Mouse (Mus musculus) testis, adult 2 months (tissue): ENCODE results near the gene Cdc42ep2.

Source experiments
- CTCF ChIP-seq: fragments of 200-500 bp; IDR thresholded peaks from 2 replicates; pipeline ENCODE4 v1.5.1; 2012; ENCODE audit warnings: low read depth, mild to moderate bottlenecking, inconsistent platforms, low read length, moderate library complexity; ENCODE audit not compliant: control insufficient read depth, insufficient read depth, insufficient replicate concordance
- POLR2A ChIP-seq: fragments of 200-500 bp; IDR thresholded peaks from 2 replicates; pipeline ENCODE4 v1.6.1; 2012; ENCODE audit warnings: low read depth, mild to moderate bottlenecking, inconsistent platforms, low read length, moderate library complexity; ENCODE audit not compliant: control insufficient read depth

DNA sequence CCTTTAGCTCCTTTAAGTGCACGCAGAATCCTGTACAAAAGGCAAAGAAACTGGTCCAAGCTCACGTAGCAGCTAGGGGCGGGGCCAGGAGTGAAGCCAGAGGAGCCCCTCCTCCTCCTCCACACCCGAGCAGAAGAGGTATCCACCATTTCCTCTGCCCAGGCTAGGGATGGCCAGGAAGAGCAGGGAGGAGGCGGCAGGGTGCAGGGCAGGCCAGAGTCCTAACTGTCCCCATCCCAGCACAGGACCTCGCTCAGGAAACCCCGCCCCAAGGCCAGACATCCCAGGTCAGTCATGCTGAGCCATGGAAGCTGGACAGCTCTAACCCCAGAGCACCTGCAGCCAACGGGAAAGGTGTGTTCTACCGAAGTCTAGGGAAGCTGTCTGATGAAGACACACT lies 2.9 kb downstream of the Cdc42ep2 start:
- no peak for TF ChIP-seq CTCF
- TF ChIP-seq POLR2A = no peak
